Mouse (Mus musculus) frontal cortex, postnatal 36 days (tissue): ENCODE results near the gene Sf3b3.

Experiments
- DNase-seq, 2 experiments: peaks; one replicate each; pipeline ENCODE4 v3.0.0; 2022; ENCODE audit warnings: low spot score in 2 of 2

Gene Sf3b3

GRCm38 (mm10) chr8:110847645-110848495 lies 1.3 kb upstream of the Sf3b3 start:
- no peak for DNase-seq

- DNase-seq = no peak
Observed at GRCm38 (mm10) chr8:110847171-110847549, 573 bp upstream of the Sf3b3 start.

GRCm38 (mm10) chr8:110845821-110846404 lies 674 bp downstream of the Sf3b3 start:
- DNase-seq = peak in 1 of 2 experiments; percentile 3

DNA sequence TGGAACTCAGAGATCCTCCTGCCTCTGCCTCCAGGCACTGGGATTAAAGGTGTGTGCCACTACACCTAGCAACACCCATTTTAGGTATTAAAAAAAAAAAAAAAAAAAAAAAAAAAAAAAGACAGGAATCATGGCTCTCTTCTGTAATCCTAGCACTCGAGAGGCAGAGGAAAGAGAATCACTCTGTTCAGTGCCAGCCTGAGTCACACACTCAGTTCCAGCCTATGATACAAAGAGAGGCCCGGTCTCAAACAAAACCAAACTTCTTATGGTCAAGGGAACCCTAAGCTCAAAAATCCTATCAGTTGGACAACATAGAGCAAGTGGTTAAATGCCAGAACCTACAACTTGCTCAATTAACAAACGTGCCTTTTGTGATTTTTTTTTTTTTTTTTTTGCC lies 1.6 kb downstream of the Sf3b3 start:
- DNase-seq = no peak

GRCm38 (mm10) chr8:110843207-110843606 lies 3.4 kb downstream of the Sf3b3 start:
- DNase-seq = no peak

- no peak for DNase-seq
Observed at GRCm38 (mm10) chr8:110842012-110842574, 4.5 kb downstream of the Sf3b3 start.

DNA sequence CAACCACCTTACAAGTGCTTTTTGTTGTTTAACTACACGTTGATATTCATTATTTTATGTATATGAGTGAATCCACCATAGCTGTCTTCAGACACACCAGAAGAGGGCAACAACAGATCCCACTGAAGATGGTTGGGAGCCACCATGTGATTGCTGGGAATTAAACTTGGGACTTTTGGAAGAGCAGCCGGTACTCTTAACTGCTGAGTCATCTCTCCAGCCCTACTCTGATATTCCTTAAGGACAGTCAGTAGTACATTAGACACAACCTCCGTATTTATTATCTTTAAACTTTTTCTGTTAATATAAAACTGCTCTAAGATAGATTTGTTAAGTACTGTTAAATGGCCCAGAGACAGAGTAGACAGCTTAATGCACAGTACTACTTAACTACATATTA lies 14.6 kb downstream of the Sf3b3 start:
- no peak for DNase-seq

DNA sequence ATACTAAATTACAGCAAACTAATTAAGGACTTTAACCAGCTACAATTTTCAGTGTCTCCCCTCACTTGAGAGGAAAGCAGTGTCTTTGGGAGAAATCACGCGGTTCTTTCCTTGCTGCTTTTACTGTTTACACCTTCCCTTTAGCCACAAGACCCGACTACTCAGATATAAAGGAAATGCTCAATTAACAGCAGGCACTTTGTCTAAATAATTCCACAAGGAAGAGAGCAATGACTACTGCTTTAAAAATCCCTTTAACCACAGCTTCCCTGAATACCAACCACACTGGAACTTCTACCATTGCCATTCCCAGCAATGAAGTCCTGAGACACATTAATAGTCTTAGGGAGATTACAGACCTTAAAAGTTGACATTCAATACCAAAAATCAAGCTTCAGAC lies 18.1 kb downstream of the Sf3b3 start:
- no peak for DNase-seq

DNA sequence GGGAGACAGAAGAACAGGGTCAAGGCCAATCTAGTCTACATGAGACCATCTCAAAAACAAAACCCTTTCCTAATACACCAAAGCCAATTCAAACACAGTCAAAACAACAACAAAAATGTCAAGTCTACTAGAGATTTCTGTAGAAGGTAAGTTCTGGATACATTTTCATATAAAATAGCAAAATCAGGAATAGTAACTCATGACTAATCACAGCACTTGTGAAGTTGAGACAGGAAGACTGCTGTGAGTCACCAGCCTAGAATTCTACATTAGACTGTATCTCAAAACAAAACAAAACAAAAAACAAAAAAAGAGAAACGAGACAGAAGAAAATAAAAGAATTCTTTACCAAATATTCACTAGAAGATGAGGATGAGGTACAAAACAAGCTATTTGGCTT lies 21.7 kb downstream of the Sf3b3 start:
- DNase-seq = no peak

DNA sequence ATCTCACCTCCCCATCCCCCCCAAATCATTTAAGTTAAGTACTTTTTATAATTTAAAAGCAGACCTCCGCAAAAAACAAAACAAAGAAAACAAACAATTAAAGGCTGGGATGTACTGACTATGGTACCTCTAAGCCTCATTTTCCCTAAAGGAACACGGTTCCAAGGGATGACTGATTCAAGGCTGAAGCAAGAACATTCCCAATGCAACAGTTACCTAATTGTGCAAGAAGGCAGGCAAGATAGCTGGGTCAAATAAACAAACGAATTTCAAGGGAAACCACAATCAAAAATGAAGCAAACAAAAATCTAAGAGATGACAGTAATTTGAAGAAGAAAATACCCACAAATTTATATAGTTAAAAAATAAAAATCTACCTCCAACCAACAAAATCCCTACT lies 24.6 kb downstream of the Sf3b3 start:
- DNase-seq = no peak

- no peak for DNase-seq
Observed at GRCm38 (mm10) chr8:110820257-110820656, 26.3 kb downstream of the Sf3b3 start.

- DNase-seq = no peak
Observed at GRCm38 (mm10) chr8:110818593-110818992, 28.0 kb downstream of the Sf3b3 start.

GRCm38 (mm10) chr8:110816990-110817389 lies 29.6 kb downstream of the Sf3b3 start:
- no peak for DNase-seq

DNA sequence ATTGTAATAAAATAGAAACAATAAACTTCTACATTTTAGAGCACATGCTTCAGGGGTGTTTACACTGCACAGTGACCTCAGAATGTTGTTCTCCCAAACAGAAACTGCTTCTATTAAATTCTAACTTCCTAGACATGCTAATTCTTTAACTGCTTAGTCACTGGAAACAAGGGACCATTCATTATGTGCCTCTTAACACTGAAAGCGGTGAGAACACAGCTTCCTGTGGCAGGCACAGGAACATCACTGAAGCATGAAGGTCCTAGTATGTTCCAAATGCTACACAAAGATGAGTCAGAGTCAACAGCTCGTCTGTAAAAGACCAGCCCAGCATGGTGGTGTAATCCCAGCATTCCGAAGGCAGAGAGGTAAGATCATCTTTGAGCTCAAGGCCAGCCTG lies 31.3 kb downstream of the Sf3b3 start:
- DNase-seq = no peak

DNA sequence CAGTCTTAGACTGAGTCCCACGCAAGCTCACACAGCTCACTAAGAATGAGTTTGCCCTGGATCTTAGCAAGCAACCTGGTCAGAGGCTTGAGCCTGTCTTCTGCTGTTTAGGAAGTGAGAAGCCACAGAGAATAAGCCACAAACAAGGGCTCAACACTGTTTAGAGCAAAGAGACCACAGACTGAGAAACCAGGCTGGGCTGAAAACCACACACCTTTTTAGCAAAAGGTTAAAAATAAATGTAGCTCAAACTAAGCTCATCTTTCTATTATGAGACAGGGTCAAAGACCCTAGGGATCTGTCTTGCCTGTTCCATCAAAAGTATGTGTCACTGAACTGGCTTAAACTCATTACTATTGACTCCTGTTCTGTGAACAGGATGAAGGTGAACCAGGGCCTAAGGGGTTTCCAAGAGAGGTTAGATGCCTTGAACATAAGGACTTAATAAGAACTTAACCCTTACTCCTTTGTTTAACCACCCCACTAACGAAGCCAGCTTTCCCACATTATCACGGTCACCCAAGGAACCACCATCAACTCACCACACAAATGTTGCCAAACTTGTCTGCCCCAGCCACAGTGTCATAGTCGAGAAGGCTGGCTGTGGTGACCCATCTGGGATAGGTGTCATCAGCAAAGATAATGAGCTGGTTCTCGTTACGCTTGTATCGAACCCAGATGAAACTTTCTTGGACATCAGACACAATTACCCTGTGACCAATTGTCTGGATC lies 33.3 kb downstream of the Sf3b3 start:
- DNase-seq = no peak

GRCm38 (mm10) chr8:110812349-110813080 lies 34.1 kb downstream of the Sf3b3 start:
- no peak for DNase-seq

- no peak for DNase-seq
Observed at GRCm38 (mm10) chr8:110811793-110812192, 34.8 kb downstream of the Sf3b3 start.

- DNase-seq = no peak
Observed at GRCm38 (mm10) chr8:110811116-110811515, 35.5 kb downstream of the Sf3b3 start.

- DNase-seq = no peak
Observed at GRCm38 (mm10) chr8:110810481-110811065, 36.0 kb downstream of the Sf3b3 start.

DNA sequence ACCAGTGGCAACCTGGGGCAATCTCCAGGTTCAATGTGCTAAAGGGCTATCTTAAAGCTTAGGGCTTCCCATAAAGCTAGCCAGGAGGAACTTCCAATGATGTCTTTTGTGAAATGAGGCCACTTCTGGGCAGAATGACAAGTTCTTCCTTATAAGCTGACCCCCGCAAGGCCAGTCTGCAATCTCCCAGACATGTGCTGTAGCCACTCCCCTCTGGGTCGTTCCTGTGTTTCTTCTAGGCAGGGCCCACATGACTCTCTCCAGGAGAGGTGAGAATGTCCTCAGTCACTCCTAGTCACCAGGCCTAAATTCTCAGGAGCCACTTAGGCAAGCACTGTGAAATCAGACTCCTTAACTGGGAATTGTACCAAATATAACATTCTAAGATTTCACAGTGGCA lies 36.8 kb downstream of the Sf3b3 start:
- DNase-seq = no peak
